Mouse (Mus musculus): ENCODE data around the gene Gen1.

Gen1 gene

GRCm38 (mm10) chr12:11222566-11222965 lies 43.0 kb downstream of the Gen1 start:
- no peak for DNase-seq

- DNase-seq, result no peak
These were observed 43.9 kb downstream of the Gen1 start for GRCm38 (mm10) chr12:11221524-11222330.

GRCm38 (mm10) chr12:11217726-11218250 lies 47.8 kb downstream of the Gen1 start:
- DNase-seq, result no peak

GRCm38 (mm10) chr12:11216454-11216853 lies 49.1 kb downstream of the Gen1 start:
- DNase-seq, result no peak

GRCm38 (mm10) chr12:11215555-11215954 lies 50.0 kb downstream of the Gen1 start:
- no peak for DNase-seq

GRCm38 (mm10) chr12:11214776-11215175 lies 50.8 kb downstream of the Gen1 start:
- no peak for DNase-seq

- no peak for DNase-seq
These were observed 52.7 kb downstream of the Gen1 start for GRCm38 (mm10) chr12:11212881-11213280.

GRCm38 (mm10) chr12:11210361-11210760 lies 55.2 kb downstream of the Gen1 start:
- no peak for DNase-seq

- DNase-seq, result no peak
These were observed 56.0 kb downstream of the Gen1 start for GRCm38 (mm10) chr12:11209636-11210035.

- no peak for DNase-seq
These were observed 56.7 kb downstream of the Gen1 start, which contains the start of gene Msgn1 for GRCm38 (mm10) chr12:11208872-11209271. Msgn1 (minus strand) TSS chr12:11208972.

GRCm38 (mm10) chr12:11206321-11206720 lies 59.3 kb downstream of the Gen1 start:
- DNase-seq, result no peak

- DNase-seq, result peak; percentile 18
These were observed 61.6 kb downstream of the Gen1 start for GRCm38 (mm10) chr12:11203694-11204665.

- DNase-seq, result no peak
These were observed 63.1 kb downstream of the Gen1 start for GRCm38 (mm10) chr12:11202476-11202875.

GRCm38 (mm10) chr12:11200711-11201110 lies 64.9 kb downstream of the Gen1 start:
- no peak for DNase-seq

- no peak for DNase-seq
These were observed 67.0 kb downstream of the Gen1 start for GRCm38 (mm10) chr12:11198551-11198950.

GRCm38 (mm10) chr12:11198026-11198425 lies 67.6 kb downstream of the Gen1 start:
- no peak for DNase-seq

- DNase-seq, result no peak
These were observed 68.8 kb downstream of the Gen1 start for GRCm38 (mm10) chr12:11196830-11197229.

- DNase-seq, result peak; percentile 19
These were observed 69.4 kb downstream of the Gen1 start for GRCm38 (mm10) chr12:11196142-11196597.

- no peak for DNase-seq
These were observed 70.6 kb downstream of the Gen1 start for GRCm38 (mm10) chr12:11195031-11195430.

Measured in cerebellum, adult 11 months (tissue).